Mouse (Mus musculus) cerebellum, postnatal 14 days (tissue): ENCODE results near the gene Krt26.

Experiments used
- DNase-seq, 2 experiments: peaks; one replicate each; pipeline ENCODE4 v3.0.0; 2021; ENCODE audit warnings: mixed read lengths in 2 of 2

Krt26 gene

DNA sequence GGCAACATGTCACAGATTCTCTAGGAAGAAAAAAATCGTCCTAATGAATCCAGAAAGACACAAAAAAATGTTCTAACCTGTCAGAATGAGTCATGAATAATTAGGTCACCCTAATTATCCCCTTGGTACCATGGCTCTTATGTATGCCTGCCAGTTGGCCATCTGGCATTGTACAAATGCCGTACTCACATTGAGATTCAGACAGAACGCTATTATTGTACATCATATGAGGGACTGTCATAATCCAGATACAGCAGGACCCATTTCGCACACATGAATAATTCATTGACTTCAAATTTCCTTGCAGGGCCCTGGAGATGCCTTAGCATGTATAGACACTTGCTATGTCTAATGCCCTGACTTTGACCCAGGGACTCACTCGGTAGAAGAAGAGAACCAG is 53.8 kb downstream of the Krt26 start:
- peak; percentile 38 to 58 for DNase-seq

GRCm38 (mm10) chr11:99283334-99283733 is 54.4 kb downstream of the Krt26 start:
- peak in 1 of 2 experiments; percentile 22 for DNase-seq

DNA sequence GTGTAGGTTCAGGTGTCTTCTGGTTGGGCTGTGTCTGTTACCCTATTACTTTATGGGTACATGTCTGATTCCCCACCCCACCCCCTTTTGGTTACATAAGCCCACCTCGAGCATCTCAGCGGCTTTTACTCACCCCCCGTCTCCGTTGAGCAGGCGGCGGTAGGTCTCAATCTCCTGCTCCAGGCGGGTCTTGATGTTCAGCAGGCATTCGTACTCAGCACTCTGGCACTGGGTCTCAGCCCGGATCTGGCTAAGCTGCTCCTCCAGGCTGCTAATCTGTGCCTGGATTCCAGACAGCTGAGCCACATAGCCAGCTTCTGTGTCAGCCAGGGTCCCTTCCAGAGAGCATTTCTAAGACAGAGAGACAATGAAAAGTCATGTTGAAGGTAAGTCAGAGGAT is 56.6 kb downstream of the Krt26 start:
- DNase-seq: peak; percentile 42 to 45

- DNase-seq: peak in 1 of 2 experiments; percentile 41
Measured at GRCm38 (mm10) chr11:99279986-99280385, 57.8 kb downstream of the Krt26 start.
